Comparison of ENCODE assay signal across 36 mouse cellular contexts in genomic region chr4:63166323-63166722, GRCm38 (mm10). TPM values are rescaled to one million over a fixed set of nuclear protein-coding genes. Genes with fewer than 3 reads are reported as not detected.
DNase-seq lines count a peak whose midpoint lies in the region; ATAC-seq and TF ChIP-seq lines count a peak whose summit lies in the region.
"Had no signal": no experiment of that assay in that cellular context is flagged by ENCODE, and none has a peak within 500 bp of the region (broad histone marks: within the 10 kb centered on the region; RNA-seq: fewer than 3 reads in every experiment).

No protein-coding gene starts in this region.

- H3K4me1 ChIP-seq in kidney, adult 2 months (ENCODE audit: control insufficient read depth, insufficient read depth, low read length): peaks cover 22% of the 10 kb centered on the region
- H3K4me1 ChIP-seq in stomach, embryonic 14.5 days (ENCODE audit: control insufficient read depth, insufficient read depth, low read length): no peaks in the 10 kb centered on the region
- H3K4me1 ChIP-seq in stomach, postnatal 0 days (replicated peaks; ENCODE audit: control insufficient read depth, insufficient read depth): no peaks in the 10 kb centered on the region
- no peaks in the 10 kb centered on the region for H3K4me1 ChIP-seq in heart, adult 2 months (ENCODE audit: control insufficient read depth, insufficient read depth, low read length)
- H3K4me1 ChIP-seq: heart, embryonic 12.5 days; hindbrain, embryonic 15.5 days; midbrain, embryonic 10.5 days; midbrain, embryonic 15.5 days; neural tube, embryonic 15.5 days had no signal

- TF ChIP-seq EP300 in stomach, postnatal 0 days (optimal IDR thresholded peaks at IDR 0.05): no peak
- no peak for TF ChIP-seq EP300 in heart, adult 2 months (IDR thresholded peaks at IDR 0.05; ENCODE audit: insufficient read depth, low read depth, low read length)

- 0 out of 2 replicates have a peak, but pooled peaks have one; percentile 6 for ATAC-seq in stomach, embryonic 14.5 days (ENCODE audit: insufficient number of reproducible peaks, insufficient read depth, low FRiP score, low read depth)
- no peak for ATAC-seq in stomach, postnatal 0 days (ENCODE audit: low FRiP score, low TSS enrichment)
- ATAC-seq: forebrain, embryonic 14.5 days; midbrain, embryonic 15.5 days; Patski had no signal

- no peaks in the 10 kb centered on the region for H3K27me3 ChIP-seq in kidney, adult 2 months (replicated peaks; ENCODE audit: control insufficient read depth, insufficient read depth, low read length)
- H3K27me3 ChIP-seq in stomach, embryonic 14.5 days (ENCODE audit: control insufficient read depth, insufficient read depth, low read length): no peaks in the 10 kb centered on the region
- H3K27me3 ChIP-seq in stomach, postnatal 0 days (ENCODE audit: control insufficient read depth, insufficient read depth, low read length): no peaks in the 10 kb centered on the region
- no peaks in the 10 kb centered on the region; the same call in 1 of the 2 replicates for H3K27me3 ChIP-seq in heart, adult 2 months (ENCODE audit: control insufficient read depth, insufficient read depth, low read length)
- H3K27me3 ChIP-seq: hindbrain, embryonic 15.5 days; midbrain, embryonic 15.5 days; Patski had no signal

- no peaks in the 10 kb centered on the region for H3K79me2 ChIP-seq in heart, adult 2 months (replicated peaks; ENCODE audit: control insufficient read depth, insufficient read depth, low read length)

- no peak for TF ChIP-seq CTCF in kidney, adult 2 months (conservative IDR thresholded peaks at IDR 0.05; ENCODE audit: insufficient read depth, insufficient read length, low read depth, low read length)
- no peak for TF ChIP-seq CTCF in stomach, postnatal 0 days (IDR thresholded peaks at IDR 0.05; ENCODE audit: low read depth)
- TF ChIP-seq CTCF in heart, adult 2 months (IDR thresholded peaks at IDR 0.05): no peak

- H3K9ac ChIP-seq in stomach, embryonic 14.5 days (replicated peaks; ENCODE audit: low read depth, low read length): no peak overlapping the region
- H3K9ac ChIP-seq in stomach, postnatal 0 days (ENCODE audit: low read length): no peak overlapping the region
- no peak overlapping the region for H3K9ac ChIP-seq in heart, adult 2 months (ENCODE audit: low read depth, low read length)
- H3K9ac ChIP-seq: heart, embryonic 12.5 days; hindbrain, embryonic 15.5 days; liver, embryonic 14.5 days; midbrain, embryonic 15.5 days; neural tube, embryonic 15.5 days had no signal

- H3K4me3 ChIP-seq in kidney, adult 2 months (ENCODE audit: insufficient read depth, low read depth, low read length): no peak overlapping the region
- no peak overlapping the region for H3K4me3 ChIP-seq in stomach, embryonic 14.5 days (ENCODE audit: low read depth, low read length)
- no peak overlapping the region for H3K4me3 ChIP-seq in stomach, postnatal 0 days (ENCODE audit: low read depth, low read length)
- no peak overlapping the region for H3K4me3 ChIP-seq in heart, adult 2 months
- H3K4me3 ChIP-seq: heart, embryonic 12.5 days; hindbrain, embryonic 15.5 days; midbrain, embryonic 10.5 days; midbrain, embryonic 15.5 days; neural tube, embryonic 15.5 days had no signal

- no peak for TF ChIP-seq POLR2A in kidney, adult 2 months (IDR thresholded peaks at IDR 0.05; ENCODE audit: low read depth, low read length)
- no peak for TF ChIP-seq POLR2A in heart, adult 2 months (IDR thresholded peaks at IDR 0.05; ENCODE audit: insufficient read depth, low read depth, low read length)

- no peak for DNase-seq in kidney, adult 2 months
- DNase-seq in kidney, adult 8-10 months: no peak
- DNase-seq in stomach, postnatal 0 days (ENCODE audit: low spot score): no peak
- DNase-seq in thymus, postnatal 10 days (ENCODE audit: low spot score in 2 of 2): peak; percentile 43 to 58
- DNase-seq in layer of hippocampus, adult 8-10 months (ENCODE audit: low spot score in 2 of 2): no peak
- DNase-seq in heart, adult 2 months: no peak
- no peak for DNase-seq in left cerebral cortex, postnatal 10 days (ENCODE audit: extremely low spot score in 1 of 2, low spot score in 2 of 2)
- DNase-seq: adrenal gland, postnatal 14 days; cerebellum, adult 11 months; cerebellum, adult 9-10 months; cerebellum, postnatal 36 days; gastrocnemius, postnatal 36 days; heart, adult 18-20 months; liver; lung, adult 2 months; lung, postnatal 14 days; retina, postnatal 1 day; right cerebral cortex, postnatal 14 days had no signal

- H3K4me2 ChIP-seq in stomach, embryonic 14.5 days (replicated peaks; ENCODE audit: low read depth, low read length): no peak overlapping the region
- no peak overlapping the region for H3K4me2 ChIP-seq in stomach, postnatal 0 days (replicated peaks; ENCODE audit: low read depth)
- H3K4me2 ChIP-seq: heart, embryonic 12.5 days; hindbrain, embryonic 15.5 days; midbrain, embryonic 15.5 days; neural tube, embryonic 15.5 days had no signal

- intact Hi-C loops in heart, adult 2 months (cut with DNase I): no loop called here
- intact Hi-C loops in left cerebral cortex, postnatal 10 days (cut with DNase I): loop anchor here (5.0 kb wide), 1 partner anchor 141 kb away; no protein-coding TSS in a partner anchor

- H3K36me3 ChIP-seq in kidney, adult 2 months (ENCODE audit: control insufficient read depth, insufficient read depth, low read length): no peaks in the 10 kb centered on the region; the same call in 1 of the 2 replicates
- no peaks in the 10 kb centered on the region; the same call in 1 of the 2 replicates for H3K36me3 ChIP-seq in stomach, embryonic 14.5 days (ENCODE audit: control insufficient read depth, insufficient read depth, low read length)
- H3K36me3 ChIP-seq in stomach, postnatal 0 days (ENCODE audit: control insufficient read depth, insufficient read depth, low read length): no peaks in the 10 kb centered on the region
- no peaks in the 10 kb centered on the region for H3K36me3 ChIP-seq in heart, adult 2 months (ENCODE audit: control insufficient read depth, insufficient read depth, low read length)
- H3K36me3 ChIP-seq: heart, embryonic 12.5 days; hindbrain, embryonic 15.5 days; midbrain, embryonic 10.5 days; midbrain, embryonic 15.5 days; neural tube, embryonic 15.5 days had no signal

- H3K9me3 ChIP-seq in stomach, embryonic 14.5 days (ENCODE audit: control insufficient read depth, low read depth, low read length): no peaks in the 10 kb centered on the region
- H3K9me3 ChIP-seq in stomach, postnatal 0 days (ENCODE audit: control insufficient read depth, low read length): no peaks in the 10 kb centered on the region
- H3K9me3 ChIP-seq: heart, embryonic 12.5 days; hindbrain, embryonic 15.5 days; midbrain, embryonic 10.5 days; midbrain, embryonic 15.5 days; neural tube, embryonic 15.5 days had no signal

- 68% methylated on average over 5 of the region's 5 CpGs for WGBS in kidney, adult 2 months
- WGBS in stomach, embryonic 14.5 days: 82% methylated on average over 5 of the region's 5 CpGs
- WGBS in stomach, postnatal 0 days: 78% methylated on average over 5 of the region's 5 CpGs
- 73% methylated on average over 5 of the region's 5 CpGs for WGBS in heart, adult 2 months

- H3K27ac ChIP-seq in kidney, adult 2 months (ENCODE audit: insufficient read depth, low read depth, low read length): peak overlapping the region; percentile 1; the same call in 1 of the 2 replicates
- no peak overlapping the region for H3K27ac ChIP-seq in stomach, embryonic 14.5 days (ENCODE audit: low read length)
- H3K27ac ChIP-seq in stomach, postnatal 0 days (replicated peaks): no peak overlapping the region
- no peak overlapping the region for H3K27ac ChIP-seq in heart, adult 2 months
- H3K27ac ChIP-seq: hindbrain, embryonic 15.5 days; liver, embryonic 14.5 days; midbrain, embryonic 10.5 days; midbrain, embryonic 15.5 days; neural tube, embryonic 15.5 days had no signal

RNA-seq across cellular contexts. Expression of gene Kif12, which starts 5.6 kb away (rescaled TPM):
- polyA plus RNA-seq in kidney, adult 2 months (2012; rRNA removed): 187 and 263 TPM in 2 replicates
- 19.8 and 22.8 TPM in 2 replicates for polyA plus RNA-seq in stomach, embryonic 14.5 days (2014; fragmentation: Nextera tagmentation; extraction: Ambion mirVana)
- 4.0 and 4.7 TPM in 2 replicates for polyA plus RNA-seq in stomach, postnatal 0 days (2015; fragmentation: Nextera tagmentation; extraction: Ambion mirVana)
- total RNA-seq in layer of hippocampus, adult 8-10 months (2022): not detected
- not detected for total RNA-seq in heart, adult 2 months (2021)
- not detected in 2 replicates for polyA plus RNA-seq in heart, adult 2 months (2012; rRNA removed)
- not detected for total RNA-seq in left cerebral cortex, postnatal 10 days (2021)
- total RNA-seq: adrenal gland, postnatal 14 days; gastrocnemius, adult 18-20 months; gastrocnemius, postnatal 36 days; heart, adult 18-20 months; hematopoietic stem cell, adult 5-6 weeks; left cerebral cortex, postnatal 14 days; megakaryocyte progenitor cell, adult 5-6 weeks; MEL had no signal
- polyA plus RNA-seq: embryonic facial prominence, embryonic 11.5 days; forebrain, embryonic 14.5 days; heart, postnatal 0 days; limb, embryonic 11.5 days; lung, adult 2 months; midbrain, embryonic 10.5 days; urinary bladder, adult 2 months had no signal

RNA-seq across cellular contexts. Expression of gene Ambp, which starts 11.7 kb away (rescaled TPM):
- 2.7 and 3.9 TPM in 2 replicates for polyA plus RNA-seq in kidney, adult 2 months (2012; rRNA removed)
- 33.0 and 54.6 TPM in 2 replicates for polyA plus RNA-seq in stomach, embryonic 14.5 days (2014; fragmentation: Nextera tagmentation; extraction: Ambion mirVana)
- polyA plus RNA-seq in stomach, postnatal 0 days (2015; fragmentation: Nextera tagmentation; extraction: Ambion mirVana): 8.2 and 10.6 TPM in 2 replicates
- total RNA-seq in layer of hippocampus, adult 8-10 months (2022): not detected
- total RNA-seq in heart, adult 2 months (2021): not detected
- 0.91 TPM in 1 of 2 replicates, not detected in the other for polyA plus RNA-seq in heart, adult 2 months (2012; rRNA removed)
- total RNA-seq in left cerebral cortex, postnatal 10 days (2021): not detected
- total RNA-seq: heart, adult 18-20 months; hematopoietic stem cell, adult 5-6 weeks; left cerebral cortex, postnatal 14 days; MEL had no signal
- polyA plus RNA-seq: forebrain, embryonic 14.5 days; midbrain, embryonic 10.5 days had no signal

RNA-seq across cellular contexts. Expression of gene Col27a1, which starts 47.5 kb away (rescaled TPM):
- 23.1 and 31.7 TPM in 2 replicates for polyA plus RNA-seq in kidney, adult 2 months (2012; rRNA removed)
- polyA plus RNA-seq in stomach, embryonic 14.5 days (2014; fragmentation: Nextera tagmentation; extraction: Ambion mirVana): 23.6 and 24.8 TPM in 2 replicates
- polyA plus RNA-seq in stomach, postnatal 0 days (2015; fragmentation: Nextera tagmentation; extraction: Ambion mirVana): 5.3 and 6.2 TPM in 2 replicates
- total RNA-seq in layer of hippocampus, adult 8-10 months (2022): 10 to 100 TPM in 1 of 4 experiments, 1 to 10 TPM in 3; 4.1 to 10.9 (median 7.8) TPM
- total RNA-seq in heart, adult 2 months (2021): 1 to 10 TPM in 1 of 2 experiments, under 1 TPM in 1; 0.86 to 1.8 TPM
- 3.1 and 3.8 TPM in 2 replicates for polyA plus RNA-seq in heart, adult 2 months (2012; rRNA removed)
- total RNA-seq in left cerebral cortex, postnatal 10 days (2021): 1 to 10 TPM; 2.5 to 3.3 TPM
- total RNA-seq: hematopoietic stem cell, adult 5-6 weeks; MEL had no signal

Comparison
In these comparisons a context has a peak if more than half of its experiments do, and no peak if none do; other contexts are left out.
1. DNase-seq: peak in thymus, postnatal 10 days (2 of 2); none in kidney, adult 2 months (single experiment), kidney, adult 8-10 months (0 of 2), stomach, postnatal 0 days (single experiment), layer of hippocampus, adult 8-10 months (0 of 2), heart, adult 2 months (0 of 2) and left cerebral cortex, postnatal 10 days (0 of 2).